Mouse (Mus musculus) liver, postnatal 0 days (tissue): ENCODE measurements around the gene Trabd. TPM values are rescaled to one million over a fixed set of nuclear protein-coding genes. Genes with fewer than 3 reads are reported as not detected.

Experiments used
- ATAC-seq: fragments of 200-750 bp; cut with Nextera tagmentation; 2 replicates; pipeline ENCODE4 v1.8.0; 2017; ENCODE audit warnings: mild to moderate bottlenecking, moderate library complexity
- DNase-seq: peaks from one replicate; pipeline ENCODE4 v3.0.0-alpha.2; 2016
- H3K27ac ChIP-seq: fragments of 300-500 bp; sonication (generic); 2 replicates; pipeline ENCODE4 v1.5.1; 2014; ENCODE audit warnings: antibody characterized with exemption, moderate library complexity, mild to moderate bottlenecking, low read depth
- H3K27me3 ChIP-seq: fragments of 300-500 bp; sonication (generic); 2 replicates; pipeline ENCODE4 v1.6.1; 2014; ENCODE audit warnings: low read length, control low read depth, mixed read lengths; ENCODE audit not compliant: insufficient read depth
- H3K36me3 ChIP-seq: fragments of 300-500 bp; sonication (generic); replicated peaks from 2 replicates; pipeline ENCODE4 v1.6.1; 2014; ENCODE audit warnings: mild to moderate bottlenecking, control low read depth, low read length, moderate library complexity, mixed read lengths; ENCODE audit not compliant: insufficient read depth
- H3K4me1 ChIP-seq: fragments of 300-500 bp; sonication (generic); 2 replicates; pipeline ENCODE4 v1.6.1; 2014; ENCODE audit warnings: antibody characterized with exemption, mild to moderate bottlenecking, control low read depth; ENCODE audit not compliant: insufficient read depth
- H3K4me2 ChIP-seq: fragments of 300-500 bp; sonication (generic); 2 replicates; pipeline ENCODE4 v1.6.1; 2014; ENCODE audit warnings: low read depth, mild to moderate bottlenecking, low read length, moderate library complexity, mixed read lengths
- H3K4me3 ChIP-seq: fragments of 300-500 bp; sonication (generic); 2 replicates; pipeline ENCODE4 v1.5.1; 2014; ENCODE audit warnings: low read depth, low read length
- H3K9ac ChIP-seq: fragments of 300-500 bp; sonication (generic); replicated peaks from 2 replicates; pipeline ENCODE4 v1.6.1; 2014; ENCODE audit warnings: mild to moderate bottlenecking, moderate library complexity
- H3K9me3 ChIP-seq: fragments of 300-500 bp; sonication (generic); 2 replicates; pipeline ENCODE4 v1.6.1; 2016; ENCODE audit warnings: mild to moderate bottlenecking, control low read depth, low read length, mixed read lengths
- CTCF ChIP-seq: sonication (generic); IDR thresholded peaks from 2 replicates; pipeline ENCODE4 v1.5.1; 2016; ENCODE audit warnings: antibody characterized with exemption, low read depth
- EP300 ChIP-seq: IDR thresholded peaks from 2 replicates; pipeline ENCODE4 v1.6.1; 2016; ENCODE audit warnings: antibody characterized with exemption, low read depth, mild to moderate bottlenecking
- WGBS: fragments of 180-500 bp; shearing (Covaris S2); extraction: QIAGEN DNeasy Blood & Tissue Kit; methylation state at CpG from one replicate; pipeline ENCODE4 v1.1.7; 2014; ENCODE audit not compliant: insufficient replicate concordance; 5-methylcytosine and 5-hydroxymethylcytosine counted together
- polyA plus RNA-seq: library from polyadenylated mRNA; unstranded; fragments of >200 nt; fragmentation: Nextera tagmentation; extraction: Ambion mirVana; gene quantifications from 2 replicates; pipeline ENCODE4 v1.2.1, GENCODE M21; 2015

Gene Trabd
- polyA plus RNA-seq, 1 experiment from 2014 or later, result 23.6 TPM

- H3K27me3 ChIP-seq, result peaks cover 53% of the 10 kb centered on the region
- peak overlapping the region; percentile 48 for H3K4me3 ChIP-seq
- DNase-seq, result no peak
- ATAC-seq, result no peak
- H3K4me1 ChIP-seq, result no peaks in the 10 kb centered on the region
- TF ChIP-seq CTCF (no peak), EP300 (no peak)
- H3K27ac ChIP-seq, result no peak overlapping the region
- 0 out of 2 replicates have a peak overlapping the region, but pooled peaks have one; percentile 7 for H3K9ac ChIP-seq
- H3K4me2 ChIP-seq, result peak overlapping the region; percentile 75
- no peaks in the 10 kb centered on the region for H3K9me3 ChIP-seq
- WGBS, result 6% methylated on average over 39 of the region's 48 CpGs
- no peaks in the 10 kb centered on the region for H3K36me3 ChIP-seq
These were observed 14.8 kb upstream of the Trabd start for GRCm38 (mm10) chr15:89060032-89060681.

- Histone ChIP-seq H3K9me3 (no peaks in the 10 kb centered on the region), H3K36me3 (no peaks in the 10 kb centered on the region), H3K4me2 (no peak overlapping the region), H3K4me1 (no peaks in the 10 kb centered on the region), H3K9ac (no peak overlapping the region), H3K27me3 (peaks cover 54% of the 10 kb centered on the region), H3K4me3 (no peak overlapping the region), H3K27ac (no peak overlapping the region)
- WGBS, result 77% methylated on average over 12 of the region's 12 CpGs
- no peak for TF ChIP-seq CTCF
- no peak for DNase-seq
- ATAC-seq, result no peak
These were observed 14.0 kb upstream of the Trabd start for GRCm38 (mm10) chr15:89060811-89061460.

- Histone ChIP-seq H3K27ac (no peak overlapping the region), H3K9ac (no peak overlapping the region), H3K4me3 (no peak overlapping the region), H3K4me2 (no peak overlapping the region), H3K27me3 (peaks cover 58% of the 10 kb centered on the region), H3K9me3 (no peaks in the 10 kb centered on the region), H3K4me1 (no peaks in the 10 kb centered on the region), H3K36me3 (no peaks in the 10 kb centered on the region)
- WGBS, result 82% methylated on average over 6 of the region's 6 CpGs
- TF ChIP-seq EP300 (no peak), CTCF (no peak)
- no peak for ATAC-seq
- no peak for DNase-seq
These were observed 13.0 kb upstream of the Trabd start for GRCm38 (mm10) chr15:89061761-89062517.

- DNase-seq, result no peak
- TF ChIP-seq CTCF (no peak), EP300 (no peak)
- ATAC-seq, result no peak
- Histone ChIP-seq H3K4me1 (peaks cover 3% of the 10 kb centered on the region; the same call in 1 of the 2 replicates), H3K4me2 (no peak overlapping the region), H3K36me3 (no peaks in the 10 kb centered on the region), H3K9ac (no peak overlapping the region), H3K27ac (no peak overlapping the region), H3K9me3 (no peaks in the 10 kb centered on the region), H3K4me3 (no peak overlapping the region), H3K27me3 (peaks cover 63% of the 10 kb centered on the region)
- 79% methylated on average over 5 of the region's 5 CpGs for WGBS
These were observed 12.4 kb upstream of the Trabd start for GRCm38 (mm10) chr15:89062518-89062910.

GRCm38 (mm10) chr15:89063001-89063400 lies 11.9 kb upstream of the Trabd start:
- Histone ChIP-seq H3K9ac (no peak overlapping the region), H3K9me3 (no peaks in the 10 kb centered on the region), H3K36me3 (no peaks in the 10 kb centered on the region), H3K4me2 (no peak overlapping the region), H3K27ac (no peak overlapping the region), H3K4me3 (no peak overlapping the region), H3K27me3 (peaks cover 64% of the 10 kb centered on the region), H3K4me1 (peaks cover 3% of the 10 kb centered on the region; the same call in 1 of the 2 replicates)
- DNase-seq (no peak), ATAC-seq (no peak)
- TF ChIP-seq EP300 (no peak), CTCF (no peak)
- 62% methylated on average over 7 of the region's 7 CpGs for WGBS

- H3K4me1 ChIP-seq, result peaks cover 3% of the 10 kb centered on the region; the same call in 1 of the 2 replicates
- no peak overlapping the region for H3K27ac ChIP-seq
- no peak for DNase-seq
- no peaks in the 10 kb centered on the region for H3K36me3 ChIP-seq
- no peak for ATAC-seq
- H3K27me3 ChIP-seq, result peaks cover 64% of the 10 kb centered on the region
- 70% methylated on average over 6 of the region's 6 CpGs for WGBS
- no peak for TF ChIP-seq CTCF
- TF ChIP-seq EP300, result no peak
- no peaks in the 10 kb centered on the region for H3K9me3 ChIP-seq
- no peak overlapping the region for H3K4me3 ChIP-seq
- no peak overlapping the region for H3K9ac ChIP-seq
- H3K4me2 ChIP-seq, result no peak overlapping the region
These were observed 11.4 kb upstream of the Trabd start for GRCm38 (mm10) chr15:89063536-89063935.
